Mouse (Mus musculus): Measurements from ENCODE around the gene Psors1c2.
A peak's percentile ranks its signal among the peaks of the same experiment; 100 is the strongest.

Gene Psors1c2

GRCm38 (mm10) chr17:35567150-35567549 lies 34.1 kb downstream of the Psors1c2 start, which contains the start of gene 2300002M23Rik:
Gene 2300002M23Rik (plus strand): TSS chr17:35567450.
- DNase-seq: no peak

GRCm38 (mm10) chr17:35567767-35568166 lies 34.8 kb downstream of the Psors1c2 start:
- DNase-seq: no peak

- no peak for DNase-seq
Measured at GRCm38 (mm10) chr17:35569091-35569944, 36.3 kb downstream of the Psors1c2 start.

- no peak for DNase-seq
Measured at GRCm38 (mm10) chr17:35570836-35571235, 37.8 kb downstream of the Psors1c2 start.

- DNase-seq: no peak
Measured at GRCm38 (mm10) chr17:35571477-35571876, 38.5 kb downstream of the Psors1c2 start.

- peak; percentile 64 to 87 for DNase-seq
Measured at GRCm38 (mm10) chr17:35578211-35578610, 45.2 kb downstream of the Psors1c2 start.

GRCm38 (mm10) chr17:35582900-35583299 lies 49.9 kb downstream of the Psors1c2 start:
- no peak for DNase-seq

Data from kidney, adult 8-10 months (tissue).